ENCODE assay signal across 8 mouse cellular contexts in the genomic region with DNA sequence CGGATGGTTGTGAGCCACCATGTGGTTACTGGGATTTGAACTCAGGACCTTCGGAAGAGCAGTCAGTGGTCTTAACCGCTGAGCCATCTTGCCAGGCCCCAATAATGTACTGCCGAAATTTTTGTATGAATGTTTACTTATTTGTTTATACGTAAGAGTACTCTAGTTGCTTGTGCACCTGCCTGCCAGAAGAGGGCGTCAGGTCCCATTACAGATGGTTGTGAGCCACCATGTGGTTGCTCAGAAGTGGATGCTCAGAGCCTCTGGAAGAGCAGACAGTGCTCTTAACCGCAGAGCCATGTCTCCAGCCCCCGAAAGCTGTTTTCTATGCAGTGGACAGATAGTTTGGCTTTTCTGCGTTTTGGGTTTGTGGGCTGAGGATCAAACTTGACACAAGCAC. TPM values are rescaled to one million over a fixed set of nuclear protein-coding genes. Genes with fewer than 3 reads are reported as not detected.
DNase-seq lines count a peak whose midpoint lies in the region; ATAC-seq lines count a peak whose summit lies in the region.

No protein-coding gene starts in this region.

- ATAC-seq in activated CD4-positive, CD25-positive, alpha-beta regulatory T cell, adult 4 months, result no peak

- peak; percentile 29 for DNase-seq in gastrocnemius, postnatal 10 days
- no peak for DNase-seq in gastrocnemius, postnatal 25 days
- peak; percentile 12 for DNase-seq in ovary, postnatal 36 days (ENCODE audit: low spot score)
- DNase-seq in ovary, adult 18-20 months (ENCODE audit: low spot score), result no peak
- peak; percentile 63 for DNase-seq in embryo, embryonic 11 days
- DNase-seq in lung, postnatal 25 days (ENCODE audit: low spot score), result peak; percentile 37
- DNase-seq in spleen, adult 12 weeks (ENCODE audit: low spot score), result no peak

RNA-seq across cellular contexts. Expression of a gene that starts 21.6 kb away (rescaled TPM):
- 1 to 10 TPM; 2.0 to 4.4 TPM for total RNA-seq in gastrocnemius, postnatal 10 days (2021)
- 1 to 10 TPM in 1 of 2 experiments, under 1 TPM in 1; 0.94 to 1.4 TPM for total RNA-seq in gastrocnemius, postnatal 25 days (2021)
- not detected for polyA plus RNA-seq in activated CD4-positive, CD25-positive, alpha-beta regulatory T cell, adult 4 months (2017; shearing (Covaris generic))

RNA-seq across cellular contexts. Expression of a gene that starts 28.1 kb away (rescaled TPM):
- total RNA-seq in gastrocnemius, postnatal 10 days (2021), result 10 to 100 TPM; 10.3 to 10.7 TPM
- 1 to 10 TPM; 6.1 to 8.8 TPM for total RNA-seq in gastrocnemius, postnatal 25 days (2021)
- polyA plus RNA-seq in activated CD4-positive, CD25-positive, alpha-beta regulatory T cell, adult 4 months (2017; shearing (Covaris generic)), result 1 to 10 TPM; 8.2 to 9.1 TPM

Comparison
In these comparisons a context has a peak if more than half of its experiments do, and no peak if none do; other contexts are left out.
1. DNase-seq: peak in gastrocnemius, postnatal 10 days (single experiment), ovary, postnatal 36 days (single experiment), embryo, embryonic 11 days (single experiment) and lung, postnatal 25 days (single experiment); none in gastrocnemius, postnatal 25 days (single experiment), ovary, adult 18-20 months (single experiment) and spleen, adult 12 weeks (single experiment).